In the genomic region with DNA sequence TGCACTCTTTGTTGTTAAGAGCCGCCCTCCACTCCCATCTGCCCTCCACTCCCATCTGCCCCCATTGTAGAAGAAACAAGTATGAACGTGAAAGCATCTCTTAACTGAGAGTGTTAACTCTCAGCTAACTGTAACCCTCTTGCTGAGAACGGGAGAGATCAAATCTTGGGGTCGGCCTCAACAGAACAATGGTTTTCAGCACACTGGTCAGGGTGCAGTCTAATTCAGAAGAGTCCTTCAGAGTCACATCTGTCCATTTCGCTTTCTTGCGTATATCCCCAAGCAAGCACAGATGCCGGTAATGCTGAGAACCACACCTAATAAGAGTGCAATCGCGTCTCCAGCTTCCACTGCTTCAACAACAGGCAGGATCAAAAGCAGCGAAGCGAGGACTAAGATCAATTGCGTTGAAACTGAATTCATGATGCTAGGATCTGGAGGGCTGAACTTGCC, we compare ENCODE assay signal across 8 mouse cellular contexts. TPM values are rescaled to one million over a fixed set of nuclear protein-coding genes. Genes with fewer than 3 reads are reported as not detected.
DNase-seq lines count a peak whose midpoint lies in the region; ATAC-seq and TF ChIP-seq lines count a peak whose summit lies in the region.

No protein-coding gene starts in this region.

- no peak for TF ChIP-seq POLR2A in cerebellum, adult 2 months (IDR thresholded peaks at IDR 0.05; ENCODE audit: borderline replicate concordance, insufficient read depth, low read length)
- no peak for TF ChIP-seq POLR2A in small intestine, adult 2 months (IDR thresholded peaks at IDR 0.05; ENCODE audit: low read depth, low read length)

- H3K27me3 ChIP-seq in cerebellum, adult 2 months (ENCODE audit: control insufficient read depth, insufficient read depth, low read length) = no peaks in the 10 kb centered on the region
- no peaks in the 10 kb centered on the region for H3K27me3 ChIP-seq in E14TG2a.4 (ENCODE audit: insufficient read depth, low read length)
- H3K27me3 ChIP-seq in hindbrain, embryonic 12.5 days = no peaks in the 10 kb centered on the region
- H3K27me3 ChIP-seq in liver, embryonic 14.5 days (ENCODE audit: control insufficient read depth, insufficient read depth, low read length) = no peaks in the 10 kb centered on the region
- no peaks in the 10 kb centered on the region for H3K27me3 ChIP-seq in small intestine, adult 2 months (ENCODE audit: control insufficient read depth, insufficient read depth, low read length)

- no peak for TF ChIP-seq EP300 in liver, embryonic 14.5 days (IDR thresholded peaks at IDR 0.05; ENCODE audit: low read depth)

- H3K9ac ChIP-seq in hindbrain, embryonic 12.5 days = peak overlapping the region; percentile 41; the same call in 1 of the 2 replicates
- no peak overlapping the region for H3K9ac ChIP-seq in liver, embryonic 14.5 days (replicated peaks)

- DNase-seq in cerebellum, adult 2 months = peak; percentile 31 to 33
- DNase-seq in embryo, embryonic 11 days = peak; percentile 34
- DNase-seq in liver, embryonic 14.5 days (ENCODE audit: low read depth in 3 of 3, low spot score in 3 of 3) = peak in 1 of 3 experiments; percentile 1
- DNase-seq in urinary bladder, postnatal 4 days (ENCODE audit: low spot score in 2 of 2) = no peak

- H3K4me1 ChIP-seq in cerebellum, adult 2 months (ENCODE audit: control insufficient read depth, insufficient read depth, low read length) = no peaks in the 10 kb centered on the region
- H3K4me1 ChIP-seq in E14TG2a.4 (replicated peaks; ENCODE audit: low read depth, low read length) = peaks cover 12% of the 10 kb centered on the region
- peaks cover 6% of the 10 kb centered on the region; the same call in 1 of the 2 replicates for H3K4me1 ChIP-seq in hindbrain, embryonic 12.5 days
- peaks cover 3 to 9% of the 10 kb centered on the region in 2 experiments for H3K4me1 ChIP-seq in liver, embryonic 14.5 days (replicated peaks; ENCODE audit: control insufficient read depth in 2 of 2, insufficient read depth in 2 of 2, low read length in 1 of 2)
- H3K4me1 ChIP-seq in small intestine, adult 2 months (ENCODE audit: control insufficient read depth, insufficient read depth, insufficient read length, low read length) = peaks cover 4% of the 10 kb centered on the region; the same call in 1 of the 2 replicates

- peak overlapping the region; percentile 85 for H3K4me3 ChIP-seq in cerebellum, adult 2 months (replicated peaks; ENCODE audit: insufficient read depth, low read depth, low read length)
- H3K4me3 ChIP-seq in E14TG2a.4 (replicated peaks; ENCODE audit: low read length) = peak overlapping the region; percentile 82
- peak overlapping the region; percentile 19 for H3K4me3 ChIP-seq in hindbrain, embryonic 12.5 days
- peak overlapping the region; percentile 69 to 94 for H3K4me3 ChIP-seq in liver, embryonic 14.5 days (ENCODE audit: insufficient read depth in 1 of 2, low read depth in 2 of 2, low read length in 2 of 2)
- peak overlapping the region; percentile 36 for H3K4me3 ChIP-seq in small intestine, adult 2 months (ENCODE audit: low read depth, low read length)

- WGBS in cerebellum, adult 2 months = 15% methylated on average over 12 of the region's 12 CpGs
- WGBS in hindbrain, embryonic 12.5 days = 37% methylated on average over 12 of the region's 12 CpGs
- WGBS in liver, embryonic 14.5 days (ENCODE audit: insufficient replicate concordance) = 55% methylated on average over 12 of the region's 12 CpGs
- 26% methylated on average over 12 of the region's 12 CpGs for WGBS in small intestine, adult 2 months

- no peaks in the 10 kb centered on the region for H3K9me3 ChIP-seq in E14TG2a.4 (ENCODE audit: low read length)
- H3K9me3 ChIP-seq in hindbrain, embryonic 12.5 days (replicated peaks) = no peaks in the 10 kb centered on the region
- no peaks in the 10 kb centered on the region for H3K9me3 ChIP-seq in liver, embryonic 14.5 days (ENCODE audit: control insufficient read depth, low read length)

- H3K27ac ChIP-seq in cerebellum, adult 2 months (ENCODE audit: insufficient read depth, low read length) = no peak overlapping the region
- no peak overlapping the region for H3K27ac ChIP-seq in hindbrain, embryonic 12.5 days
- no peak overlapping the region for H3K27ac ChIP-seq in liver, embryonic 14.5 days
- H3K27ac ChIP-seq in small intestine, adult 2 months (ENCODE audit: insufficient read depth, low read depth, low read length) = no peak overlapping the region

- no peak for ATAC-seq in cerebellum, adult (ENCODE audit: insufficient number of reproducible peaks, low FRiP score, low TSS enrichment)
- ATAC-seq in hindbrain, embryonic 12.5 days (ENCODE audit: low FRiP score) = peak; percentile 33; the same call in 1 of the 2 replicates
- ATAC-seq in liver, embryonic 14.5 days (ENCODE audit: insufficient read depth) = no peak

- peak overlapping the region; percentile 52 for H3K4me2 ChIP-seq in hindbrain, embryonic 12.5 days (replicated peaks)
- peak overlapping the region; percentile 64 for H3K4me2 ChIP-seq in liver, embryonic 14.5 days (ENCODE audit: low read depth)

- no peak for TF ChIP-seq CTCF in cerebellum, adult 2 months (IDR thresholded peaks at IDR 0.05; ENCODE audit: borderline replicate concordance, insufficient read depth, low read depth, low read length)
- no peak for TF ChIP-seq CTCF in E14TG2a.4 (conservative IDR thresholded peaks at IDR 0.05; ENCODE audit: low read length)
- TF ChIP-seq CTCF in liver, embryonic 14.5 days (IDR thresholded peaks at IDR 0.05; ENCODE audit: low read depth) = no peak
- no peak for TF ChIP-seq CTCF in small intestine, adult 2 months (IDR thresholded peaks at IDR 0.05; ENCODE audit: extremely low read depth, insufficient read length, insufficient replicate concordance, low read depth, low read length)

- peaks cover 27% of the 10 kb centered on the region for H3K36me3 ChIP-seq in E14TG2a.4 (ENCODE audit: insufficient read depth, low read length)
- no peaks in the 10 kb centered on the region for H3K36me3 ChIP-seq in hindbrain, embryonic 12.5 days
- no peaks in the 10 kb centered on the region; the same call in 1 of the 2 replicates for H3K36me3 ChIP-seq in liver, embryonic 14.5 days (replicated peaks; ENCODE audit: control insufficient read depth, insufficient read depth, low read depth)
- peaks cover 2% of the 10 kb centered on the region; the same call in 1 of the 2 replicates for H3K36me3 ChIP-seq in small intestine, adult 2 months (ENCODE audit: control insufficient read depth, insufficient read depth, low read length)

RNA-seq across cellular contexts. Expression of gene 2610001J05Rik, which starts 1.0 kb away (rescaled TPM):
- polyA plus RNA-seq in cerebellum, adult 2 months (2012; rRNA removed) = 87.2 and 103 TPM in 2 replicates
- 80.6 and 88.6 TPM in 2 replicates for polyA plus RNA-seq in hindbrain, embryonic 12.5 days (2016; fragmentation: Nextera tagmentation; extraction: Ambion mirVana)
- 18.1 and 27.7 TPM in 2 replicates for polyA plus RNA-seq in liver, embryonic 14.5 days (2012; rRNA removed)
- polyA plus RNA-seq in liver, embryonic 14.5 days (2014; fragmentation: Nextera tagmentation; extraction: Ambion mirVana) = 27.8 and 27.9 TPM in 2 replicates
- polyA plus RNA-seq in small intestine, adult 2 months (2012; rRNA removed) = 5.1 and 5.3 TPM in 2 replicates

RNA-seq across cellular contexts. Expression of gene Gpr85, which starts 30.6 kb away (rescaled TPM):
- 30.4 and 30.5 TPM in 2 replicates for polyA plus RNA-seq in cerebellum, adult 2 months (2012; rRNA removed)
- polyA plus RNA-seq in hindbrain, embryonic 12.5 days (2016; fragmentation: Nextera tagmentation; extraction: Ambion mirVana) = 36.2 and 42.5 TPM in 2 replicates
- 0.11 and 0.19 TPM in 2 replicates for polyA plus RNA-seq in liver, embryonic 14.5 days (2012; rRNA removed)
- polyA plus RNA-seq in liver, embryonic 14.5 days (2014; fragmentation: Nextera tagmentation; extraction: Ambion mirVana) = 0.13 and 0.35 TPM in 2 replicates
- 0.77 and 1.3 TPM in 2 replicates for polyA plus RNA-seq in small intestine, adult 2 months (2012; rRNA removed)

Comparison
In these comparisons a context has a peak if more than half of its experiments do, and no peak if none do; other contexts are left out.
1. DNase-seq: peak in cerebellum, adult 2 months (2 of 2) and embryo, embryonic 11 days (single experiment); none in urinary bladder, postnatal 4 days (0 of 2).
2. H3K4me3 ChIP-seq: peak in every context shown above with its lines; median percentile 85 in cerebellum, adult 2 months; 82 in E14TG2a.4; 82 in liver, embryonic 14.5 days; 36 in small intestine, adult 2 months; 19 in hindbrain, embryonic 12.5 days.
3. RNA of gene Gpr85, which starts 30.6 kb away (polyA plus RNA-seq): 36.2 to 42.5 TPM in hindbrain, embryonic 12.5 days and 30.4 to 30.5 TPM in cerebellum, adult 2 months; 0.77 to 1.3 TPM in small intestine, adult 2 months and 0.11 to 0.35 TPM in liver, embryonic 14.5 days; every median in the first group is over 10 times any median in the second.